Mouse (Mus musculus) small intestine, adult 2 months (tissue): Measurements from ENCODE around the gene Rcl1. TPM values are rescaled to one million over a fixed set of nuclear protein-coding genes. Genes with fewer than 3 reads are reported as not detected.
A peak's percentile ranks its signal among the peaks of the same experiment; 100 is the strongest.

ENCODE experiments used
- H3K27ac ChIP-seq: fragments of 200-500 bp; 2 replicates; pipeline ENCODE4 v1.5.1; 2012; ENCODE audit warnings: low read depth, low read length, control low read depth, inconsistent platforms; ENCODE audit not compliant: insufficient read depth
- H3K27me3 ChIP-seq: fragments of 200-500 bp; 2 replicates; pipeline ENCODE4 v1.6.1; 2012; ENCODE audit warnings: mild to moderate bottlenecking, moderate library complexity, low read length, inconsistent platforms; ENCODE audit not compliant: control insufficient read depth, insufficient read depth
- H3K36me3 ChIP-seq: fragments of 200-500 bp; 2 replicates; pipeline ENCODE4 v1.6.1; 2012; ENCODE audit warnings: mild to moderate bottlenecking, low read length, control low read depth, inconsistent platforms; ENCODE audit not compliant: control insufficient read depth, insufficient read depth
- H3K4me1 ChIP-seq: fragments of 200-500 bp; 2 replicates; pipeline ENCODE4 v1.6.1; 2012; ENCODE audit warnings: low read length, inconsistent platforms, mixed read lengths; ENCODE audit not compliant: control insufficient read depth, insufficient read depth, insufficient read length
- H3K4me3 ChIP-seq: fragments of 200-500 bp; 2 replicates; pipeline ENCODE4 v1.5.1; 2012; ENCODE audit warnings: low read depth, mild to moderate bottlenecking, control low read depth, inconsistent platforms, low read length, moderate library complexity
- CTCF ChIP-seq: fragments of 200-500 bp; IDR thresholded peaks from 2 replicates; pipeline ENCODE4 v1.5.1; 2012; ENCODE audit warnings: low read depth, mild to moderate bottlenecking, control low read depth, inconsistent platforms, low read length, moderate library complexity, mixed read lengths; ENCODE audit not compliant: insufficient replicate concordance, insufficient read length; ENCODE audit errors: extremely low read depth
- POLR2A ChIP-seq: fragments of 200-500 bp; IDR thresholded peaks from 2 replicates; pipeline ENCODE4 v1.6.1; 2012; ENCODE audit warnings: low read depth, mild to moderate bottlenecking, control low read depth, inconsistent platforms, low read length, moderate library complexity
- WGBS: fragments of 180-500 bp; shearing (Covaris S2); methylation state at CpG from one replicate; pipeline ENCODE4 v1.1.7; 2018; 5-methylcytosine and 5-hydroxymethylcytosine counted together
- polyA plus RNA-seq: library from polyadenylated mRNA; depleted of rRNA; stranded (reverse); fragments of >200 nt; gene quantifications from 2 replicates; pipeline ENCODE4 v1.2.3, GENCODE M21; 2012

The Rcl1 gene
- polyA plus RNA-seq, 1 experiment, result 9.9 TPM

- H3K27me3 ChIP-seq, result no peaks in the 10 kb centered on the region
- WGBS, result 88% methylated on average over 5 of the region's 5 CpGs
- no peaks in the 10 kb centered on the region for H3K36me3 ChIP-seq
- H3K4me1 ChIP-seq, result peaks cover 19% of the 10 kb centered on the region
- no peak for TF ChIP-seq CTCF
- TF ChIP-seq POLR2A, result no peak
- no peak overlapping the region for H3K4me3 ChIP-seq
- H3K27ac ChIP-seq, result no peak overlapping the region
These were observed 38.2 kb upstream of the Rcl1 start for GRCm38 (mm10) chr19:29063009-29063408.

GRCm38 (mm10) chr19:29063577-29064363 is 37.4 kb upstream of the Rcl1 start:
- H3K4me3 ChIP-seq, result no peak overlapping the region
- H3K27ac ChIP-seq, result peak overlapping the region; percentile 99

GRCm38 (mm10) chr19:29064451-29065102 is 36.6 kb upstream of the Rcl1 start:
- TF ChIP-seq CTCF (no peak), POLR2A (no peak)
- WGBS, result 9% methylated on average over 9 of the region's 9 CpGs
- H3K4me1 ChIP-seq, result peaks cover 22% of the 10 kb centered on the region
- peak overlapping the region; percentile 99 for H3K27ac ChIP-seq
- H3K27me3 ChIP-seq, result no peaks in the 10 kb centered on the region
- H3K36me3 ChIP-seq, result no peaks in the 10 kb centered on the region
- peak overlapping the region; percentile 54 for H3K4me3 ChIP-seq

More at GRCm38 (mm10) chr19:29063577-29064363, 37.4 kb upstream of the Rcl1 start:
- WGBS, result 9% methylated on average over 18 of the region's 18 CpGs
- no peak for TF ChIP-seq POLR2A
- TF ChIP-seq CTCF, result peak; percentile 98
- H3K27me3 ChIP-seq, result no peaks in the 10 kb centered on the region
- peaks cover 22% of the 10 kb centered on the region for H3K4me1 ChIP-seq
- H3K36me3 ChIP-seq, result no peaks in the 10 kb centered on the region

- no peaks in the 10 kb centered on the region for H3K36me3 ChIP-seq
- WGBS, result 5% methylated on average over 11 of the region's 11 CpGs
- no peaks in the 10 kb centered on the region for H3K27me3 ChIP-seq
- no peak for TF ChIP-seq CTCF
- peak; percentile 93; the same call in 1 of the 2 replicates for TF ChIP-seq POLR2A
- peak overlapping the region; percentile 55 for H3K4me3 ChIP-seq
- peaks cover 21% of the 10 kb centered on the region for H3K4me1 ChIP-seq
- H3K27ac ChIP-seq, result peak overlapping the region; percentile 96
These were observed 34.1 kb upstream of the Rcl1 start for GRCm38 (mm10) chr19:29066981-29067471.

- Histone ChIP-seq H3K4me1 (peaks cover 21% of the 10 kb centered on the region), H3K4me3 (peak overlapping the region; percentile 3; the same call in 1 of the 2 replicates), H3K36me3 (no peaks in the 10 kb centered on the region), H3K27ac (no peak overlapping the region), H3K27me3 (no peaks in the 10 kb centered on the region)
- WGBS, result 42% methylated on average over 5 of the region's 5 CpGs
- TF ChIP-seq POLR2A (no peak), CTCF (no peak)
These were observed 32.0 kb upstream of the Rcl1 start for GRCm38 (mm10) chr19:29069195-29069594.

GRCm38 (mm10) chr19:29074802-29075201 is 26.4 kb upstream of the Rcl1 start:
- 49% methylated on average over 6 of the region's 6 CpGs for WGBS
- no peaks in the 10 kb centered on the region for H3K36me3 ChIP-seq
- no peaks in the 10 kb centered on the region for H3K27me3 ChIP-seq
- TF ChIP-seq CTCF, result no peak
- TF ChIP-seq POLR2A, result no peak
- H3K4me1 ChIP-seq, result no peaks in the 10 kb centered on the region
- no peak overlapping the region for H3K27ac ChIP-seq
- H3K4me3 ChIP-seq, result no peak overlapping the region

GRCm38 (mm10) chr19:29088628-29089027 is 12.5 kb upstream of the Rcl1 start:
- Histone ChIP-seq H3K4me3 (no peak overlapping the region), H3K27me3 (no peaks in the 10 kb centered on the region)
- WGBS, result 81% methylated on average over 6 of the region's 6 CpGs

More at GRCm38 (mm10) chr19:29088628-29089027, 12.5 kb upstream of the Rcl1 start:
- H3K27ac ChIP-seq, result no peak overlapping the region
- no peaks in the 10 kb centered on the region for H3K4me1 ChIP-seq
- no peaks in the 10 kb centered on the region for H3K36me3 ChIP-seq
- TF ChIP-seq POLR2A, result no peak
- no peak for TF ChIP-seq CTCF
